Mouse (Mus musculus): ENCODE data around the gene Zfp385b. TPM values are rescaled to one million over a fixed set of nuclear protein-coding genes. Genes with fewer than 3 reads are reported as not detected.

The Zfp385b gene
- polyA plus RNA-seq, 1 experiment: not detected

GRCm38 (mm10) chr2:77682205-77682604 lies 137.2 kb downstream of the Zfp385b start:
- no peak for TF ChIP-seq GATA1 (IDR thresholded peaks at IDR 0.05; ENCODE audit: low read length)

DNA sequence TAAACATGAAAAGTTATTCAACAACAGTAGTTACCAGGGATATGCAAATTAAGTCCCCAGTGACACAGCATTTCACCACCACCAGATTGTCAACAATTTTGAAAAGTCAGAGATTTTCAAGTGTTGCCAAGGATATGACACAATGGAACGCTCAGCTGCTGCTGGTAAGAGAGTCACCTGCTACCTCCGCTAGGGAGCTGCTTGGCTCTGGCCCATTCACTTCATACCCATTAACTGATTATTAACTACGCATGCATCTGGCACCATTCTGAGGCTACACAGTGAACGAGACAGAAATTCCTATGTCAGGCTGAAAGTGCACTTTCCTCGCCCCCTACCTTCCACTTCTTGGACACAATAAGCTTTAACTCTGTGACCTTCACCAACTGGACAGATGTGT lies 137.7 kb downstream of the Zfp385b start:
- TF ChIP-seq GATA1 (IDR thresholded peaks at IDR 0.05; ENCODE audit: low read length): no peak

DNA sequence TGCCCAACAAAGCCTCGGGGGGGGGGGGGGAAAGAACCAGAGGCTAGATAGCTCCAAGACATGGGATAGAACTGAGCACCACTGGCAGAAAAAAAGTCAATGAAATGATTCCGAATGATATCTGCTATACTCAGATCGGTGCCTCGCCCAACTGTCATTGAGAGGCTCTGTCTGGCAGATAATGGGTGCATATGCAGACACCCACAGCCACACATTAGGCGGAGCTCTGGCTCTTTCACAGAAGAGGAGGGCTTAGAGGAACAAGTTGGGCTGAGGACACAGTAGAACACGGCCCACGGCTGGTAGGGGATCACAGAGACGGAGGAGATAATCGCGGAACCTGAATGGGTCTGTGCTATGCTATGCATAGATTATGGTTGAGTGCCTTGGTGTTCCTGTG lies 145.7 kb downstream of the Zfp385b start:
- TF ChIP-seq GATA1 (IDR thresholded peaks at IDR 0.05; ENCODE audit: low read length): no peak

GRCm38 (mm10) chr2:77672215-77672905 lies 147.1 kb downstream of the Zfp385b start:
- TF ChIP-seq GATA1 (IDR thresholded peaks at IDR 0.05; ENCODE audit: low read length): no peak

DNA sequence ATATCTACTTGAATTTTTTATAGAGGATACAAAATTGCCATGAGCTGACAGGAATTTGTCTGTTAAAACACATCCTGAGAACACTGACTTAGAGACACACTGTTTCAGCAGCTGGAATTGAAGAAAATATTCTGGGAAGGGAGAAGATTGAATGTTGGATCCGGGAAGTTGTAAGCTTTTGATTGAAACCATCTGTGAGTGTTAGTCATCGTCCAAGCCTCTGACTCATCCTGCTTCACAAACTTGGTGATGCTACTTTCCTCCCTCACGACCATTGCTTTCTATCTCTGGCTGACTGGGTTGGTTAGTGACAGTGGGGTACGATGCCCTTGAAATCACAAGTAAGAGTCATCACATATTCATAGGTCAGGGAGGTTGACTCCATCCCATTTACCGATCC lies 157.3 kb downstream of the Zfp385b start:
- TF ChIP-seq GATA1 (IDR thresholded peaks at IDR 0.05; ENCODE audit: low read length): no peak

DNA sequence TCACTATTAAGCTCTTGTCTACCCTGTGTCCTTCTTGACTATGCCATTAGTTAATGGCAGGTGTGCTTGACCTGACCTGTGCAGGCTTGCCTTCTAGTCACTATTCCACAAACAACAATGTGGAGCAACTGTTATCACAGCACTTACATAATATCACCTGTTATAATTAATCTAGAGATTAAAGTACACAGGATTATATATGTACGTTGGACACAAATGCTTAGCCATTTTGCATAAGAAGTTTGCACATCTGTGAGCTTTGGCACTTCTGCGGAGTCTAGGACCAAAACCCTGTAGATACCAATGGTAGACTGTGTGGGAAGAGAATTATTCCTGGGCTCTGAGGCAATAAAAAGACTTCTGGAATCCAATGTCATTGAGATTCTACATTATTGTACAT lies 165.8 kb downstream of the Zfp385b start:
- TF ChIP-seq GATA1 (IDR thresholded peaks at IDR 0.05; ENCODE audit: low read length): no peak

DNA sequence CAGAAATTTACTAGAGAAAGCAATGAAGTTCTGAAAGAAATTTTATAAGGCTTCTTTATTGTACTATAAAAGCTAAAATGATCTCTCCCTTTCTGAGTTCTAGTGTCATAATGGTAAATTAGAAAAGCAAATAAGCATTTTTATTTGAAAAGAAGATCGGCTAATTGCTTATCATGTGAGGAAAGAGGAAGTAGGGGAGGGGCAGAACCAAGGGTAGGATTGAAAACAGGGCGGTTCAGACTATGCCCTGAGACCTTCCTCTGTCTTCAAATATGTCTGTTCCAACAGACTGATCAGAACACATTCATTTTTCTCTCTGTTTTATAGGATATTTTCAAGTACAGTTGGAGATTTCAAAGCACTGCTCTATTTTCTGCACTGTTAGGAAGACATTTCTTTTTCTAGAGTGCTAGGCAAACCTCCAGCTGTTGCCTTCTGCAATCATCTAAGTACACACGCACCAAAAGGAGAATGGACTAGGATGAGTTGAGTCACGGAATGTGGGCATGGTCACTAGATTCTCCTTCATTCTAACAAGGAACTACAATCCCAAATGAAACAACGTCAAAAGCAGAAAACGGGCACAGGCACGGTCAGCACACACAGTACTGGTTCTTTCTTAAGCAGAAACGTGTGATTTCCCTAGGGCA lies 177.8 kb downstream of the Zfp385b start:
- TF ChIP-seq GATA1 (IDR thresholded peaks at IDR 0.05; ENCODE audit: low read length): no peak

DNA sequence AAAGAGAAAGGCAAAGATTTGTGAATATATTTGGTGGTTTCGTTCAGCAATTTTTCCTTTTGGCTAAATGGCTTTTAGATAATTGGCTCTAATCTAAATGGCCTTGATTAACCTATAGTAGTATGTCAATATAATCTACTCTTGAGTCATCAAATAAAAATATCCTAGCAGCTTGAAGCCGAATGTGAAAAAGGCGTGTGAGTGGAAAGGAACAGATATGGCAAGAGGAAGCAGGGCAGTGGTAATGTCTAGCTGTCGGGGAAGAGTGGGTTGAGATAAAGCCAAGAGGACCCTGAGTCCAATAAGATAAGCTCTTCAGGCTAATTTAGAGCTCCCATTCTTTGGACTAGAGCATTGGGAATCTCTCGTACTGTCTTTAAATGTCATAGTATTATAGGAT lies 179.4 kb downstream of the Zfp385b start:
- no peak for TF ChIP-seq GATA1 (IDR thresholded peaks at IDR 0.05; ENCODE audit: low read length)

DNA sequence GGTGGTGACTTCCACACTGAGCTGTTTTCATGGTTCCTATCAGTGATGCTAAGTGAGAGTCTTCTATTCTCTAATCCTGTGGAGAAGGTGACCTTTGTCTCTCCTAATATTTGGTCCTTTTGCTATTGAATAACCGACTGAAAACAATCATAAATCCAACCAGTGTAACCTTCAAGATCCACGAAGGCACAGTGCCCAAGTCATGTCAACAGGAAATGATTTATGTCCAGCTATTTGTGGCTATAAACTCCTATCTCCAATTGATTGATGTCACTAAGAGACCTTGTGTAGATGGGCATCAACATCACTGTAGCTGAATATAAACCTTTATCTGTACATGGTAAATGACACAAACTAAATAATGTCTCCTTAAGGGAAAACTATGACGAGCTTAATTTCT lies 187.8 kb downstream of the Zfp385b start:
- TF ChIP-seq GATA1 (IDR thresholded peaks at IDR 0.05; ENCODE audit: low read length): no peak

DNA sequence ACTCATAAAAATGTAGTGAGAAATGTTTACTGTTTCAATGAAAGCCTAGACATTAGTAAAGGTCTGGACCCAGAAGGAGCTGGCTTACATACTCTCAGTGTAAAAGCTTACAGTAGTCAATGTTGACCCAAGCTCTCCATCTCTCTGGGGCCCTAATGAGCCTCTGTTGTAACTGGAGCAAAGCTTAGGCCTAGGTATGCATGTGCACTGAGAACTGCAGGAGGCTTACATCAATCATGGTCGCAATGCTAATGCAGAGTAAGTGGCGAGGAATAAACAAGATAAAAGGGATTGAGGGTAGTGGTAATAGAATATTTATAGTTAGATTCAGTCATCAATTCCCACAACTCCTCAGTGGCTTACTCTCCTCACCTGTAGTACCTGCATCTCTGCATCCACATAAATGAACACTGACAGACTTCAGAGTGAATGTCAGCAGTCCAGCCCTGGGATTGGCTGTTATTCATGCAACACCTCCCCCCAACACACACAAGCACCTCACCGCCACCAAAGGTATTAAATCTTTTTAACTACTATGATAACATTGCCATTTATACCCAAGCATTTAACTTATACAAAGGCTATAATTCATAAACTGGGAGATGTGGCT lies 191.7 kb downstream of the Zfp385b start:
- no peak for TF ChIP-seq GATA1 (IDR thresholded peaks at IDR 0.05; ENCODE audit: low read length)

DNA sequence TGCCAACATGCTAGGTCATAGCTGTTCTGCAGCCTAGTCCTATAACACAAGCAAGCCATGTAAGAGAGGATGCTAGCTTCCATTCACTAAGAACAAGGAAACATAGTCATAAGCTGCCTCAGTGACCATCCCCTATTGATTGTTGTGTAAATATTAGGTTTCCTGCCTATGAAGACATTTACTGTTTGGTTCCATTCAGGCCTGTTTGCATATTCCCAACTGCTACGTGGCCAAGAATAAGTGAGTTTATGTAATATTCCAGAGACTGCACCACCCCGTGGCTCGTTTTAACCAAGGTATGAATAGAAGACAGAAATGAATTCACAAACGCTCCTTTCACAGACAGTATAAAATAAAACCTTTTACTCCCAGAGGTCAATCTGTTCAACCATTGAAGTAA lies 200.8 kb downstream of the Zfp385b start:
- TF ChIP-seq GATA1 (IDR thresholded peaks at IDR 0.05; ENCODE audit: low read length): no peak

DNA sequence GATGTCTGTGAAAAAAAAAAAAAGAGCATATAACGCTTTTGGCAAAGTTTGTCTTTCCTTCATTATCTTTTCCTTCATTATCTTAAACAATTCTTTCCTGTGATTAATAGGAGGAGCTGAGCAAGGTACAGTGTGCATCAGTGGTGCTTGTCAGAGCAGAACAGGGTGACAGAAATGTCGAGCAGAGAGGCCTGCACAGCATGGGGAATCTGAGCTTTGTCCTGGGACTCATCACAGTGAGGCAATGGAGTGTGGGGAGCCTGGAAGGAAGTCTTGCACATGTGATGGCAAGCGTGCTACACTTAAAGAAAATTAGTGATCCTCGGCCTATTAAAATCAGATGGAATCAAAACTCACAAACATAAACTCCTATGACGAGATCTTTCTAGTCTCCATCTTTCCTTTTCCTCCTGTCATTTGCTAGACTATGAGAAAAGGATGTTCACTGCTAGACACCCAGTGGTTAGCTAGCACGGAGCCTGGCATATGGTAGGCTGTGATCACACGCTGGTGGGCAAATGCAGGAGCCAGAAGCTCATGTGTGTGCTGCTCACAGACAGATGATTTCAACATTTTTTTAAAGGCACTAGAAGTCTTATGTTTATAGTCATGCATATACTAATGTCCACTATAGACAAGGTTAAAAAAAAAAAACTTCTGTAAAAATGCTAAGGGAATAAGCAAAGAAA lies 209.0 kb downstream of the Zfp385b start:
- no peak for TF ChIP-seq GATA1 (IDR thresholded peaks at IDR 0.05; ENCODE audit: low read length)

DNA sequence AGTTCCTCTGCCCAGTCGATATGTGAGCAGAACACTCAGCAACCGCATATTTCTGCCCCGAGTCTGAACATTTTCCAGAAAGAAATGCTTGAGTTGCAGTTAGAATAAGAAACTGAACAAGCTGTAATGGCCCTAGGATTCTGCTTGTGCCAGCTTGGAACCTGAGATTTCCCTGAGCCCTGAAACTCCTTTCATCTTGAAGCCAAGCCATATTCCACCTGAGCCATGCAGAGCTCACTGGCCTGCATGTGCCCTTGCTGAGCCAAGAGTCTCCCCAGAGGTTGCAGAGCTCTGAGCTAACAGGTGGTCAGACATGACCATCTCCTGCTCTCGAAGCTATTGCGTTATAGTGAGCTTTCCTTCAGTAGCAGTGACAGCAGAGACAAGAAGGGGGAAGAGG lies 210.0 kb downstream of the Zfp385b start:
- no peak for TF ChIP-seq GATA1 (IDR thresholded peaks at IDR 0.05; ENCODE audit: low read length)

DNA sequence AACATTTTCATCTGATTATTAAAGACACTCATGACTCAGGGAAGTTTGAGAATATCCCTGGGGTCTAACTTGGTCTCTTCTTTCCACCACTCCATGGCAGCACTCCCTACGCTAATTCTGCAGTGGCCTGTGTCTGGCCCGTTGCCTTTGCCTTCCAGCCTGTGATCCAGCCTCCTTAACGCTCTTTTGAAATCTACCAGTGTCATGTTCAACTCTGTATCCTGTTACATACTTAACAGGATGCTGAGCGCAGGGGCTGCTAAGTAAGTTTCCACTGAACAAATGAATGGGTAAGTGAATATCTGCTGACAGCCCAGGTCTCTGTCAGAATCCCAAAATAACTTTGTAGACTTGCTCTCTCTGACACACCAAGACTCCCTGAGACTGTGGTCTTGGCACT lies 210.8 kb downstream of the Zfp385b start:
- no peak for TF ChIP-seq GATA1 (IDR thresholded peaks at IDR 0.05; ENCODE audit: low read length)

GRCm38 (mm10) chr2:77593461-77593860 lies 226.0 kb downstream of the Zfp385b start:
- TF ChIP-seq GATA1 (IDR thresholded peaks at IDR 0.05; ENCODE audit: low read length): no peak

DNA sequence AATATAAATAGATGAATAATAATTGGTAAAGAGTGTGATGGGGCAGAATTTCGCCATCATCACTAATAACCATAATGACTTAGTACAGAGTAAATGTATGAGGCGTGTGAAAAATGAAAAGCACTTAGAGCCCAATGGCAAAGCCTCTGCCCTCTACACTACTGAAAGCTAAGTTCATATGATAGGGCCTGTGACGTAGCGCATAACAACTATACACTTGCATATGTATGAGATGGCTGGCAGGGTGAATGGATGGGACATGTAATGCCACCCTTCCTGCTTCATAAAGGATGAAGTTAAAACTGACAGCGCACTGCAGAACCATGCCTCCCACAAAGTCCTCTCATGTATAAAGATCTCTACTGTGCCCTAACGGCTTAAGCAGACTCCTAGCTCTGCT lies 226.9 kb downstream of the Zfp385b start:
- no peak for TF ChIP-seq GATA1 (IDR thresholded peaks at IDR 0.05; ENCODE audit: low read length)
